Mouse (Mus musculus): Measurements from ENCODE around the gene Suox.
"Not testable (repeated sequence)": the region's sequence is repeated elsewhere in the genome, so short reads cannot be mapped to it uniquely, and the experiment has no call there.

Suox gene

DNA sequence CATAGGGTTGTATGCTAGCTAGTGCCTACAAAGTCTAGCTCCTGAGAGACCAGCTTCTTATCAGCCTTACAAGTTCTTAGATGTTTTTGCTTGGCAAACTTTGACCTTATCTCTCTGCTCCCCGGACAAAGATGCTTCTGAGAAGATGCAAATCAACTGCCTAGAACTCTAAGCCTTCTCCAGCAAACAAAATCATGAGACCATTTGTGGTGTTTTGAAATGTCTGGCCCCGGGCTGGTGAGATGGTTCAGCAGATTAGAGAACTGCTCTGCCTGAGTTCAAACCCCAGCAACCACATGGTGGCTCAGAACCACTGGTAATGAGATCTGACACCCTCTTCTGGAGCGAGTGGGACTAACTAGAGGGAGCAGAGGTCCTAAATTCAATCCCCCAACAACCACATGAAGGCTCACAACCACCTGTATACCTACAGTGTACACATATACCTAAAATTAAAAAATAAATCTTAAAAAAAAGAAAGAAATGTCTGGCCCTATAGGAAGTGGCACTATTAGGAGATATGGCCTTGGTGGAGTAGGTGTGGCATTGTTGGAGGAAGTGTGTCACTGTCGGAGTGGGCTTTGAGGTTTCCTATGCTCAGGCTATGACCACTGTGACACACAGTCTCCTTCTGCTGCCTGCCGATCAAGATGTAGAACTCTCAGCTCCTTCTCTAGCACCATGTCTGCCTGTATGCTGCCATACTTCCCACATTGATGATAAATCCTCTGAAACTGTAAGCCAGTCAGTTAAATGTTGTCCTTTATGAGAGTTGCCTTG, 10.2 kb downstream of the Suox start:
- DNase-seq: no peak

DNA sequence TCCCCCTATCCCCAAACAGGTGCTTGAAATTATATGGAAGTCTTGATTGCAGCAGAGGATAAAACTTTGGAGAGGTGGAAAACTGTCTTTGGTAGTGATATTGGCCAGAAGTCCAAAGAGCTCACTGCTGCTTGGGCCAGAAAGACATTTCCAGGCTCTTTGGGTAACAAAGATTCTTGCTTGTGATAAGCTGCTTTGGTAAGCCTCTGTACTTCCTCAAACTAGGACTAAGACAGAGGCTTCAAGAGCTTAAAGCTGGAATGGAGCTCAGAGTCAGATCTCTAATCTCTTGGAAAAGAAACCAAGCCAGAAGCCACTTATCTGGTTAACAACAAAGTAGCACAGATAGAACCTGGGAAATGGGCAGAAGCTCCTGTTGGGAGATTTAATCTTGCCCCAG, 11.4 kb downstream of the Suox start:
- DNase-seq: no peak

DNA sequence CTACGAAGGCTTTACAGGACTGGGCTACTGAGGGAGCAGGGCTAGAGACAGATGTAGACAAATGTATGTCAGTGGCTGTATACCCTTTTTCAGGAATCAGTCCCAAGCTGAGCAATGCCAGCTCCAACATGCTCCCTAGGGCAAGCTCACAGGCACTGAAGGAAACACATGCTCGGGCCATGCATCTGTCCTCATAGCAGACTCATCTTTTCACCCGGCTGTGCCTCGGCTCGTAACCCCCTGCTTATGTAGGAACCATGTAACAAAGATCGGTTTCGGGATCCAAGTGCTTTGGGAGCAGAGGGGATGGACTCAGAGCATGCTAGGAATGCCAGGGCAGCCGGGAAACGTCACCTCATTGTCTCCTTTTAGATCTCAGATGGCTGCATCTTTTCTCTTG, 14.4 kb downstream of the Suox start:
- DNase-seq: no peak

DNA sequence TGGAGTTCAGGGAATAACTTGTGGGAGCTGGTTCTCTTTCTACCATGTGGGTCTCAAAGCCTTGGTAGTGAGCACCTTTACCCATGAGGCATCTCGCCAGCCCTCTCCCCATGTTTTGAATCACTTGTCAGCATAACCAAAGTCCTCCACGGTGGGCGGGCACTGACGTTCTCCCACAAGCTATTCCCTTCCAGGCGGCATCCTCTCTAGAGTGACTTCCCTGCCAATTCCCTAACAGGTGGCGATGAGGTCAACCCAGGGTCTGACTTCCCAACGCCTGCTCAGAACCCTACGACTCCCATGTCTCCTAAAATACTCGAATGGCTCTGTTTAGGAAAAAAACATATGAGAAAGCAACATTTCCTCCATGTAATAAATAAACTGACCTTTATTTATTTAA, 16.0 kb downstream of the Suox start:
- DNase-seq: no peak

DNA sequence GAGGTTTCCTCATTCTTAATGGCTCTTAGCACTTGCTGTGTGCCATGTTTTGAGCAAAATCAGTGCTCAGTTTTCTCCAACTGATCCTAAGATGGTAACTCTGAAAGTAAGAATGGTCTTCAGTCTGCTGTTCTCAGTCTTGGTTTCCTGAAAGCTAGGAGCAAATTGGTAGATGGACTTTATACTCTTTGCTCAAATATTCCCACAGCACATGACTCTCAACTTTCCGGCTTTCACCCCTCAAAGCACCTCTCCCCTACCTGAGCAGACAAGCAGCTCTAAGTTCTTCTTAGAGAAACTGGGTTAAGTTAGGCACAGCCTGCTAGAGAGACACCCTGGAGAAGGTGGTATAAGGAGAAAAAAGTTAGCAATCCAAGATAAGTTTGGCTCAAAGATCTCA, 17.1 kb downstream of the Suox start:
- no peak for DNase-seq

DNA sequence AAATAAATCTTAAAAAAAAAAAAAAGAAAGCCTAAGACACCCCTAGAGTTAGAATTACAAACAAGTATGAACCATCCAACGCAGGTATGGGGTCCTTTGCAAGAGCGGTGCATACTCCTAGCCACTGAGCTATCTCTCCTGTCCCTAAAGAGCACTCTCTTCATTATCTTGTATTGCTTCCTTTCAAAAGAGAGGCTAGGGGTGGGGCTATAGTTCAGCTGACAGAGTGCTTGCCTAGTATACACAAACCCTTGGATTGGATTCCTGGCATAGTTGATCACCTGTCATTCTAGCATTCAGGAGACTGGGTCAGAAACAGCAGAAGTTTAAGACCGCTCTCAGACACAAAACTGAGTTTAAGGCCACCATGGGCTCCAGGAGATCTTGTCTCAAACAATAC, 18.6 kb downstream of the Suox start:
- no peak for DNase-seq

DNA sequence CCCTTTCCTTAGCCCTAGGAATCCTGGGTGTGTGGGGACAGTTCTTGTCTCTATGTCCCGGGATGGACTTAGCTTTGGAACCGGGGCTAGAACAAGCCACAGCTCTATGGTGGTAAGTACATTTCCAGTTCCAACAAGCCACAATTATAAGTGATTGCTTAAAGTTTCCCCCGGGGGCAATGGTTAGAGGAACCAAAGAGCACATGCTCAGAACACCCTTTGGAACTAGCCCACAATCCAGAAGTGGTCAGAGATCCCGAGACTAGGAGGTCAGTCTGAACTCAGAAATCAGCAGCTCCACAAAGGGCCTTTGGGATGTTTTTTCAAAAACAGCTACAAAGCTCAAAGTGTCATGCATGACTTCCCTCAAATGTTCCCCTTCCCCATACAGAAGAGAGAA, 20.0 kb downstream of the Suox start:
- no peak for DNase-seq

DNA sequence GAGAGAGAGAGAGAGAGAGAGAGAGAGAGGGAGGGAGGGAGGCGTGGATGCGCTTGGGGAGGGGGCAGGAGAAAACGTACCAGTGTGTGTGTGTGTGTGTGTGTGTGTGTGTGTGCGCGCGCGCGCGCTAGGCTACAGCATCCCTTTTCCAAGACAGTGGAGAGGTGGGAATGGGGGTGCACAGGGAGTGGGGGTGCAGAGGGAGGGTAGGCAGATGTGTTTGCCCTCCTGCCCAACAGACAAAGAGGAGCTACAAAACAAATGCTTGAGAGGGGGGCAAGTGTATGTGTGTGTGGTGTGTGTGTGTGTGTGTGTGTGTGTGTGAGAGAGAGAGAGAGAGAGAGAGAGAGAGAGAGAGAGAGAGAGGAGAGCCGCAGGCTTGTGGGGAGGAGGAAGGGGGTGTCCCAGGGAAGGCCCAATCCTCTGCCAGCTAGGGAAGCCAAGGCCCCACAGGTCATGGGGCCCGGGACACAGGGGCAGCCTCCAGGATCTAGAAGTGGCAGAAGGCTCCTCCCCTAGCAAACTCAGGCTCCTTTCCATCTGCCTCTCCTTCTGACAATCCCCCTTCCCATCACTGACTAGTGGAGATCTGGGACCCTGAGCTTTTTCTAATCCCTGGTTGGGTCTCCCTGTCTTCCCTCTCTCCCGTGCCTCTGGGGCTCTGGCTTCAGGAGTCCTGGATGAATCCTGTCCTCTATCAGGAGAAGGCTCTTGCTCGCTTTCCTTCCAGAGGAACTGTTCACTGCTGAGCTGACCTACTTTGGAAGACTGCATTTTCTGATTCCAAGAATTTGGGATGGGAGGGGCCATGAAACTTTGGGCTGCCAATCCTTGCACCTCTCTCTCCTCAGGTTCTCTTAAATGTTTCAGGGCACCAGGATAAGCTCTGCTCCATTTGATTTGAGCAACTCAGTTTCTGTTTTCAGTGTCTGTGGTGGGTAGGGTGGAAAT, 27.5 kb downstream of the Suox start:
- peak; percentile 39 to 49 for DNase-seq

DNA sequence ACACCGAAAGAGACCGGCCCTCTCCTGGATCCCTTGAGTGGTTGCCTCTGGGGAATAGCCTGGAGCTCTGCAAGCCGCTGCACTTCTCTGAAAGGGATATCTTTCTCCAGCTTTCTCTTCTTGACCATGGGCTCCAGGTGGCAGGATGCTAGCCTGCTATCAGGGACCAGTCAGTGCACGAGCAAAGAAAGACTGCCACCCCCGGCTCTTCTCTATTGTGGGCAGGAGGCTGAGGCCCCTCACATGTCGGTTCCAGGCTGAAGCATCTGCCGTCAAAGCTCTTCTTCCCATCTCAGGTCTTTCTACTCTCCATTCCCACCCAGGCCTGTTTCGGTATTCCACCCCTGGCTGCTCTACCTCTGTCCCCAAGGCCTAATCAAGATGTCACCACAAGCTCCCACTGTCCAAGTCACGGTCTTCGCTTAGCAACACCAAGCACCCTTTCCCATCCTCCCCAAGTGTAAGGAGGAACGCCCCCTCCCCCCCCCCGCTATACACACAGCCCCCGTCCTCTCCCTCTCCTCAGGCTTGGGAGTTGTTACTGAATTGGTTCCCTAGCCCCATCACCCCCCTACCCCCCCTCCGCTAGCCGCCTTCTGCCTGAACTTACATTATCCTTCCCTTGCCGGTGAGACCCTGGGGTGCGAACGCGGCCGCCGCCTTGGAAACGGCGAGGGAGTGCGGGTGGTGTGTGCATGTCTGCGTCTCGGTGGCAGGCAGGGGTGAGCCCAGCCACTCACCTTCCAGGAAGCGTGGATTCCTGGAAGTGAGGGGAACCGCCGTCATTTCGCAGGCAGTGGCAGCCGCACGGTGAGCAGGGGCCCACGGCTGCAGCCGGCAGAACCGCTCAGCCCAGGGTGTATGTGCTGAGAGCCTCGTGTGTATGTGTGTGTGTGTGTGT, 28.5 kb downstream of the Suox start, which contains the start of gene Ikzf4:
Gene Ikzf4, minus strand, starts transcription at position 881 of the 901 bp plus-strand sequence.
- peak; percentile 58 to 71 for DNase-seq

DNA sequence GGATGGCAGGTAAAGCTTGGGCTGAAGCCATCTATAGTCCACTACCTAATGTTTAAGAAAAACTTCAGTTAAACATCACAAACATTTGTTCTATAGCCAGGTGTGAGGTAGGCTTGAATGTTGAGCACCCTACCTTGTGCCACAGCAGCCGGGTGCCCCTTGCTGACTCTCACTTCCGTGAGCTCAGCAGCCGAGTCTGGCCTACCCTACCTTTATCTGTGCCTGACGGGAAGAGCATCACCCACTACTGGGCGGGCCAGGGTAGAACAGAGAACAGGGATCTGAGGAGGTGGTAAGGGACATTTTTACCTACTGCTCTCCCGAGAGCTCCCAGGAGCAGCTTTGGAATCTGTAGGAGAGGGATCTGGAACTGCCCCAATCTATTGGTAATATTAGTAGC, 31.1 kb downstream of the Suox start:
- no peak for DNase-seq

DNA sequence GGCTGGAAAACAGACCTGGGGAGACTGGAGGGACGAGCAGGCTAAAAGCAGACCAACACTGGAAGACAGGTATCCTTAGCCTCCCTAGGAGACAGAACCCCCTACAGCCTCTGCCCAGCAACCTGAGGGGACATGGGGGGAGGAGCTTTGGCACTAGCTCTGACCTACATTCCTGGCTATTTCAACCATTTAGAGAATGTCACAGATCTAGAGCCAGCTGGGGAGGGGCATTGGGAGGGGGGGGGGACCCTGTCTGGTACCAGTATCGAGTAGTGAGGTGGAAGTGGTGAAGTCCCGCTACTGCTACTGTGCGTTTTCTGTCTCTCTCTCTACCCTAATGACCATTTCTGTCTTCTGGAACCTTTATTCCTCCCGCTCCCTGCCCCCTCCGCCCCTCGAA, 32.0 kb downstream of the Suox start:
- DNase-seq: no peak

DNA sequence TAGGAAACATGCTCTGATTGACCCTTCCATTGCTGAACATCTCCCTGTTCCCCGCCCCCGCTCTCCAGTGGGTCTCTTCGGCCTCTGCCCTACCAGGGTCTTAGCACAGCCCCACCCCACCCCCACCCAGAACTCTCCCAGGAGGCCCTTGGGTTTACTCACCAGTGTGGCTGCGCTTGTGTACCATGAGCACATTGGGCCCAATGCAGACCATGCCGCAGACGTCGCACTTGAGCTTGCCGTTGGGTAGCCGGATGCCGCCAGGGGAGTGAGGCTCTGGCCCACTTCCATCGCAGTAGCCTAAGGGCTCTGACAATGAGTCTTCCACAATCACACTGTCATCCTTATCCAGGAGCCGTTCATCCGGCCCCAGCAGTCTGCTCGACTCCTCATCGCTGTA, 33.0 kb downstream of the Suox start:
- no peak for DNase-seq

DNA sequence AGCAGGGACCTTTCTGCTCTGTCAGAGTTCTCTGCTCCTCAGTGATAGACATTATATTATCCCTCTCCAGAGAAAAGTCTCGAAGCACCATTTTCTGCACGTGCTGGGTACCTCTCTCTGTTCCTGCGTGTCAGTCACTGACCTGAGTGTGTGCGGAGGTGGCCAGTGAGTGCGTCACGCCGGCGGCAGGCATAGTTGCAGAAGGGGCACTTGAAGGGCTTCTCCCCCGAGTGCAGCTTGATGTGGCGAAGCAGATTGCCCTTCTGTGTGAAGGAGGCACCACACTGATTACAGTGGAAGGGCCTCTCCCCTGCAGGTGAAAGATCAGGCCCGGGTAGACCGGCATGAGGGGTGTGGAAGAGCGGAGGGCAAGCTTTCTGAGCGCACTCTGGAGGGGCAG, 33.9 kb downstream of the Suox start:
- no peak for DNase-seq

DNA sequence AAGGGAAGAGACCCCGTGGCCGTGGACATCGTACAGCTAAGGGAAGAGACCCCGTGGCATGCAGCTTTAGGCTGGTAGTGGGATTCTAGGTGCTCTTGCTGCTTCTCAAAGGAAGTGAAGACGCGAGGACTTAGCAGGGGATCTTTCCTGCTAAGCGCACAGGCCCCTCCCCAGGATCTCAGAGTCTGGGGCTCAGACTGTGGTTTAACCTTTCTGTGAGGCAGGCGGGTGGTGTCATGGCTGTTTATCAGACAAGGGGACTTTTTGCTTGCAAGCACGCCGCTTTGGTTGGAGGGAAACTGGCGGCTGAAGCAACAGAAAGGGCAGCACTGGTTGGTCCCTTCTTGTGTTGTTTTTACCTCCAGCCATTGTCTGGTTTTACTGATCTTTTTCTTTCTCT, 36.9 kb downstream of the Suox start:
- no peak for DNase-seq

DNA sequence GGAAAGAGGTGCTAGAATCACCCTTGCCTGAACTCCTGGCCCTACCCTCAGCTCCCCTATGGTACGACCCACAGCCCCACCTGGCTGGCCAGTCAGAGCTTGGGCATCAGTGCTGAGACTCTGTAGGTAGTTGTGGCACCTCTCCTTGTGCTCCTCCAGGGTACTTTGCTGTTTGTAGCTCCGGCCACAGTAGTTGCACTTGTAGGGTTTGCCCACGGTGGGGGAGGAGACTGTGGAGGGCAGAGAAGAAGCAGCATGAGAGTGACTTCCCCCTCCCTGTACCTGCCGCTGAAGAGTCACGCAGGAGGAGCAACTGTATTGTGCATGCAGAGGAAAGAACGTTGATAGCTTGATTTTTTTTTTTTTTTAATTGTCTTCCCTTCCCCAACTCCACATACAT, 37.3 kb downstream of the Suox start:
- DNase-seq: no peak

DNA sequence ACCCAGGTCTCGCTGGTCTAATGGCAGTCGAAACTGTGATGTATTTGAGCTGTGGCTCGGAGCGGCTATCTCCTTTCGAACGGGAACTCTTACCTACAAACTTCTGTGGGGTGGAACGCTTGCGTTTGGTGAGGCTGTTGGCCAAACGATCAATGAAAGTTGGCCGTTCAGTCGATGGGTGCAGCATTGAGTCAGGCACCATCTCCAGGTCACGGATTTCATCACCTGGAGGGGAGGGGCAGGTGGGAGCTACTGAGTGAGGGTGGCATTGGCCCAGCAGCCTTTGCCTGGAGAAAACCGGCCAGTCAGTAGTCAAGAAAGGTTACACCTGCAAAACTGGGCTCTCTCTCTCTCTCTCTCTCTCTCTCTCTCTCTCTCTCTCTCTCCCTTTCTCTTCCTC, 38.2 kb downstream of the Suox start:
- no peak for DNase-seq

DNA sequence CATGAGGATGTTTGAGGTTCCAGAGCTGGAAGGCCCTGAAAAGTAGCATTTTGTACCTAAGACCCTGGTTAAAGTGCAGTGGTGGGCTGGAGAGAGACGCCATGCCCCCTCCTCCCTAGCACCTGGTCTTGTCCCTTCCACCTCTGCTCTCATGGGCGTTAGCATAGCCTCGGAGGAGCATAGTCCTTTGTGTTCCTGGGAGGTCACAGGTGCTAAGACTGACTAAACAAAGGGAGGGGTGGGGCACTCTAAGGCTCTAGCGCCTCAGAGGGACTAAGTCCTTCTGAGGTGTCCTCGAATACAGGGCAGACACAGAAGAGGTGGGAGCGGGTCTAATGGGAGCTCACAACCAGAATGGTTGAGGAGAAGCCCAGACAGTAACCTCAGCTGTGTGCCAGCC, 42.3 kb downstream of the Suox start:
- no peak for DNase-seq

DNA sequence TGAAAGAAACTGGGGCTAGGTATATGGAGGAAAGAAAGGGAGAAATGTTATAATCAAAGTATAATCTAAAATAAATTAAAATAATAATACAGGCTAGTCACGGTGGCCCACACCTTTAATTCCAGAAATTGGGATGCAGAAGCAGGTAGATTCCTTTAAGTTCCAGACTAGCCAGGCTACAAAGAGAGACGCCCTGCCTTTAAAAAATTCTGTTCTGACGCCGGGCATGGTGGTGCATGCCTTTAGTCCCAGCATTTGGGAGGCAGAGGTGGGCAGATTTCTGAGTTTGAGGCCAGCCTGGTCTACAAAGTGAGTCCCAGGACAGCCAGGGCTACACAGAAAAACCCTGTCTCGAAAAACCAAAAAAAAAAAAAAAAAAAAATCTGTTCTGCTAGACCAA, 43.6 kb downstream of the Suox start:
- DNase-seq: not testable (repeated sequence)

DNA sequence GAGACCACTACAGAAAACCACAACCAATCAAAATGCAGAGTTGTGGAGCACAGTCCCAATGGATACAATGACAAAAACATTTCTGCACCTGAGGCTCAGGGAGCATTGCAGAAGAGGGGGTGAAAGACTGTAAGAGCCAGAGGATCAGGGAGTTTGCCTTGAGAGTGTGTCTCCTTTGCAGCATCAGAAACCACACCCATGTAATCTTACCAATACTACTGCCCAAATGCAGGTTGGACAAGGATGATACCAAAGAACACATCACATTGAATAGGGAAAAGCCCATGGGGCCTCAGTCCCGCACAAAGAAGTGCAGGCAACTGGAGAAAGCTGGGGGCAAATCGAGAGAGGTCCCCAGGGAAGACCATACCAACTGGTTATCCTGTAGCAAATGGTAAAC, 44.1 kb downstream of the Suox start:
- no peak for DNase-seq

DNA sequence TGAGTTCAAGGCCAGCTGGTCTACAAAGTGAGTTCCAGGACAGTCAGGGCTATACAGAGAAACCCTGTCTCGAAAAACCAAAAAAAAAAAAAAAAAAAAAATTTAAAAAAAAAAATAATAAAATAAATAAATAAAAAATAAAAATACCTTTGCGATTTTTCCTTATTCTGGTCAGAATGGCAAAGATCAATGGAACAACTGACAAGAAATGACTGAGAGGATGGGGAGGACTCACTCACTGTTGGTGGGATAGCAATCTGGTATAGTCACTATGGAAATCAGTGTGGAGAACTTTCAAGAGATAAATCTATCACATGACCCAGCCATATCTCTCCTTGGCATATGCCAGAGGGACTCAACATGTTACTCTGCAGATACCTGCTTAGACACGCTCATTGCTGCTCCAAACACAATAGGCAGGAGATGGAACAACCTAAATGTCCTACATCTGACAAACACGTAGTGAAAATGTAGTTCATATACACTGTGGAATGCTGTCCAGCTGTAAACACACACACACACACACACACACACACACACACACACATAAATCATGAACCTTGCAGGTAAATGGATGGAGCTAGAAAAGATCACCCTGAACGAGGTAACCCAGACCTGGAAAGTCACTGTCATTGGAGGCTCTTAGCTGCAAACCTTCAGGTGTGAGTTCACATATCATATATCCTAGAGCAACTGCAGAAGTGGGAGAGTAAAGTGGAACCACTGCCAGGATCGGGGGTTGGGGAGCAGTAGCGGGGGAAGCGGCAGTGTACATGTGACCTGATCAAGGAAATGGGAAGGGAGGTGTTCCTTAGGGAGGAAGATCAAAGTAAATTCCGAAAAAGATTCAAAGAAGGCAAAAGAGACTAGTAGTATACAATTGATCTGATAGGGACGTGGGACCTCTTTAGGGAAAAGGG, 46.2 kb downstream of the Suox start:
- DNase-seq: no peak

DNA sequence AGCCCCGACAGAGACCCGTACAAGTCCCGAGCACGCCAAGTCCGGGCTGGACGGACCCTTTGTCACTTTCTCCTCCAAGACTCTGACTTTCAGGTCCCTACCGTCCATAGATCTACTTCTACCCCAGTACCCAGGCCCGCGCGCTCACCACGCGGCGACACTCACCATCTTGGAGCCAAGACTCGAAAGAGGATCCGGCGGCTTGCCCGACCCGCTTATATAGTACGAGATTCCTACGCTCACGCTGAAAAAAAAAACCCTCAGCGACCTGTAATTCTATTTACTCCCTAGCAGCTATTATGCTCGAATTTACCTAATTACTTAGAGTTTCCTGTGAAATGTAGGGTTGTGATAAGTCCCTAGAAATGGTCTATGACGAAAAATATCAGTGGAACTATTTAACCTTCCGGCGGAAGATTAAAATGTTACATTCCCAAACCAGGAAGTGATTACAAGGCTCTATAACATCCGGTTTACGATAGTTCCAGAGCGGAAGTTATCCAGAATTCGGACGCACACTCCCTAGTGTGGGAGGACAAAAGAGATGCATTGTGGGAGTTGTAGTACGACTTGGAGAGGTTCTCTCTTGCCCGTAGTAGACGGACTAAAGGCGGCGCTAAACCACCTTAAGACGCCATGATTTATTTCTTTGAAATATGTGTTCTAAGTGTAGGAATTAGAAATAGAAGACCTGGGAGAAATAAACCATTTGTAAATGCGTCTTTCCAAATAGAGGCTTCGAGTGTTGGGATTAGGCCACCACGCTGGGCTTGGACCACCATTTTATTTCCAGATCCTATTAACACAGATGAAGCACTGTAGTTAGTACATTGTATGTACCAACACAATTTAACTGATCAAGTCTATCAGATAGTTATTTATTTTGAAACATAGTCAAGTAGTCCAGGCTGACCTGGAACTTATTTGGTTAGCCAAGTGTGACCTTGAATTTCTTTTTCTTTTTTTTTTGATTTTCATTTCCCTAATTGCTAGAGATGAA, 47.3 kb downstream of the Suox start, which contains the start of gene Rps26:
Gene Rps26, minus strand, starts transcription at position 437 of the 1,000 bp plus-strand sequence.
- peak; percentile 86 to 95 for DNase-seq
